Mouse (Mus musculus) myocyte (in vitro differentiated cells): Measurements from ENCODE around the gene Tbx4. TPM values are rescaled to one million over a fixed set of nuclear protein-coding genes. Genes with fewer than 3 reads are reported as not detected.

Experiments used
- H3K27me3 ChIP-seq: one replicate; pipeline ENCODE4 v1.6.1; 2011; ENCODE audit not compliant: control insufficient read depth, insufficient read depth, insufficient read length
- H3K36me3 ChIP-seq: one replicate; pipeline ENCODE4 v1.6.1; 2011; ENCODE audit not compliant: control insufficient read depth, insufficient read depth
- H3K4me2 ChIP-seq: one replicate; pipeline ENCODE4 v1.6.1; 2011; ENCODE audit warnings: low read depth, control low read depth
- H3K4me3 ChIP-seq: one replicate; pipeline ENCODE4 v1.5.1; 2011; ENCODE audit warnings: mild to moderate bottlenecking, control low read depth, moderate library complexity
- H3K79me2 ChIP-seq: one replicate; pipeline ENCODE4 v1.6.1; 2011; ENCODE audit not compliant: control insufficient read depth, insufficient read depth
- H3ac ChIP-seq: one replicate; pipeline ENCODE4 v1.6.1; 2011; ENCODE audit not compliant: control insufficient read depth, insufficient read length
- CEBPB ChIP-seq: IDR thresholded peaks from 2 replicates; pipeline ENCODE4 v1.6.1; 2011; ENCODE audit warnings: mild to moderate bottlenecking, moderate library complexity; ENCODE audit not compliant: poor library complexity, insufficient read depth, severe bottlenecking
- E2F4 ChIP-seq: IDR thresholded peaks from one replicate; pipeline ENCODE4 v1.6.1; 2011; ENCODE audit warnings: mild to moderate bottlenecking, control low read depth, moderate library complexity; ENCODE audit not compliant: insufficient read depth
- MAX ChIP-seq: IDR thresholded peaks from one replicate; pipeline ENCODE4 v1.6.1; 2011; ENCODE audit warnings: low read depth, mild to moderate bottlenecking, control low read depth
- MYOD1 ChIP-seq, 3 experiments: IDR thresholded peaks; one replicate each; pipeline ENCODE4 v1.6.1; 2011; ENCODE audit warnings: control low read depth in 2 of 3, low read depth in 2 of 3, mild to moderate bottlenecking in 2 of 3, moderate library complexity in 1 of 3; ENCODE audit not compliant: insufficient read length in 2 of 3, control insufficient read depth in 1 of 3
- MYOG ChIP-seq, 3 experiments: IDR thresholded peaks; one replicate each; pipeline ENCODE4 v1.6.1; 2011; ENCODE audit warnings: control low read depth in 2 of 3, low read depth in 2 of 3, mild to moderate bottlenecking in 2 of 3; ENCODE audit not compliant: insufficient read length in 2 of 3, control insufficient read depth in 1 of 3, insufficient read depth in 1 of 3
- POLR2A ChIP-seq: IDR thresholded peaks from one replicate; pipeline ENCODE4 v1.6.1; 2011; ENCODE audit warnings: low read depth, mild to moderate bottlenecking, control low read depth, moderate library complexity; ENCODE audit not compliant: insufficient read length
- POLR2AphosphoS2 ChIP-seq: IDR thresholded peaks from one replicate; pipeline ENCODE4 v1.6.1; 2011; ENCODE audit warnings: low read depth, control low read depth; ENCODE audit not compliant: insufficient read length
- REST ChIP-seq: IDR thresholded peaks from one replicate; pipeline ENCODE4 v1.6.1; 2011; ENCODE audit warnings: mild to moderate bottlenecking, control low read depth, moderate library complexity; ENCODE audit not compliant: insufficient read depth, insufficient read length
- SRF ChIP-seq: IDR thresholded peaks from one replicate; pipeline ENCODE4 v1.6.1; 2011; ENCODE audit warnings: low read depth; ENCODE audit not compliant: control insufficient read depth, insufficient read length
- TCF12 ChIP-seq: IDR thresholded peaks from one replicate; pipeline ENCODE4 v1.6.1; 2011; ENCODE audit warnings: mild to moderate bottlenecking, control low read depth; ENCODE audit not compliant: poor library complexity, insufficient read depth, severe bottlenecking
- TCF3 ChIP-seq: IDR thresholded peaks from one replicate; pipeline ENCODE4 v1.6.1; 2011; ENCODE audit warnings: low read depth, control low read depth; ENCODE audit not compliant: insufficient read length
- USF1 ChIP-seq: IDR thresholded peaks from one replicate; pipeline ENCODE4 v1.6.1; 2011; ENCODE audit warnings: low read depth, mild to moderate bottlenecking, control low read depth, moderate library complexity
- polyA plus RNA-seq: library from polyadenylated mRNA; unstranded; fragments of >200 nt; fragmentation: generic; extraction: Trizol; gene quantifications from one replicate; pipeline ENCODE4 v1.2.1, GENCODE M21; 2012; ENCODE audit warnings: missing spikeins

The Tbx4 gene
- polyA plus RNA-seq, 1 experiment, result 0.29 TPM

DNA sequence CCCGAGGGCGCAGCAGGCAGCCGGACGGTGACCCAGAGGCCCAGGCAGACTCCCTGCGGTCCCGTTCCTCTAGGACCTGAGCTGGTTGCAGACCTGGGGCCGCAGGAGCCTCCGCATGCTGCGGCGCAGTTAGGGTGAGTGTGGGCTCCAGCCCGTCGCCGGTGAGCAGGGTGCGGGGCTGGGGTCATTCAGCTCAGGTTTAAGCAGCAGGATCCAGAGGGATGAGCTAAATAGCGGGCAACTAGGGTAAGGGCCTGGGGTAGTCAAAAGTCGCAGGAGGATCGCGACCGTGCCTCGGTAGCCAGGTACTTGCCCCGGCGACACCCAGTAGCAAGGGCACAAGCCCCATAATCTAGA, 185 bp downstream of the Tbx4 start:
- TF ChIP-seq POLR2AphosphoS2, result no peak
- H3K79me2 ChIP-seq, result no peaks in the 10 kb centered on the region
- H3ac ChIP-seq, result no peak overlapping the region
- no peak overlapping the region for H3K4me3 ChIP-seq
- no peak overlapping the region for H3K4me2 ChIP-seq
- no peaks in the 10 kb centered on the region for H3K36me3 ChIP-seq
- peaks cover 59% of the 10 kb centered on the region for H3K27me3 ChIP-seq

DNA sequence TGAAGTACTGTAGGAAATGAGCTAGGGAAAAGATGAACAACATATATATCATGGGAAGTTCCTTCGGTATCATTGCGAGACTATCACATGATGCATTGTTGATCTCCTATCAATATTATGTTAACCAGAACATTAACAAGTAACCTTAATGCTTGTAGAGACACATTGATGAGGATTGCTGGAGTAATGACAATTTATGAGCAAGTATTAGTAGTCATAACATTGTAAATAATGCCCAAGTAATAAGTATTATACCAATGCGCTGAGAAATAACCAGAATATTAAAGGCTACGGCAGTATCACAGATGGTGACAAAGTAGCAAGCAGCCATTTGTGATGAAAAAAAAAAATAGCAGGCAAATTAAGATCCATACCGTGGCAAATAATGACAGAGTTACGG, 1.1 kb downstream of the Tbx4 start:
- H3K36me3 ChIP-seq, result no peaks in the 10 kb centered on the region
- H3K4me2 ChIP-seq, result no peak overlapping the region
- no peaks in the 10 kb centered on the region for H3K79me2 ChIP-seq
- TF ChIP-seq MAX (no peak), SRF (no peak), CEBPB (no peak), POLR2A (no peak), TCF12 (no peak), REST (no peak), POLR2AphosphoS2 (no peak), USF1 (no peak), TCF3 (no peak), MYOD1 (IDR thresholded peaks at IDR 0.05; ENCODE audit: control insufficient read depth in 1 of 3, insufficient read length in 2 of 3, low read depth in 2 of 3) (no peak), MYOG (IDR thresholded peaks at IDR 0.05; ENCODE audit: control insufficient read depth in 1 of 3, insufficient read depth in 1 of 3, insufficient read length in 2 of 3, low read depth in 2 of 3) (no peak), E2F4 (no peak)
- no peak overlapping the region for H3K4me3 ChIP-seq
- H3ac ChIP-seq, result no peak overlapping the region
- H3K27me3 ChIP-seq, result peaks cover 55% of the 10 kb centered on the region

DNA sequence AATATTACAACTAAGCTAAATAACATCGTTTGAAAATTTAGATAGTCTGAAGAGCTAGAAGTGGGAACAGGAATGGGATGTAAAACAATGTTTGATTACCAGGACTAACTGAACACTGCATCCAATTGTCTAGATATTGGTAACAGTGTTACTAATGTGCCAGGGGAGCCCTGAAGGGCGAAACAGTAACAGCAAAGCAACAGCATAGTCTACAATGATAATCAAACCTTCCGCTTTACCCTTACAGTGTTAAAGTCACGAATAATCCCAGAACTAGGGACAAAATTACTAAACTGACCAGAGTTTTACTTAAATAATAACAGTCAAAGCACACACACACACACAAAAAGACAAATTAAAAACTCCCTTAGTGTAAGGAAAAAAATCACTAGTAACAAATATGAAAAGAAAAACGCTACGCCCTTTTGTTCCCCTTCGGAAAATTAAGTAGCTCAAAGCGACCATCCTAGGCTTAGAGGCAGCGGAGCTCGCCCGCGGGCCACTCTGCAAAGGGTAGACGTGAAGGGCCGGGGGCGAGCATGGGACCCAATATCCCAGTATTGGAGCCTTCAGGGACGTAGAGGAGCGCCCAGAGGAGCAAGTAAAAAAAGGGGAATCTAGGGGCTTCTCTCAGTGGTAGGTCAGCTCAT, 1.7 kb downstream of the Tbx4 start:
- Histone ChIP-seq H3K4me3 (no peak overlapping the region), H3K79me2 (no peaks in the 10 kb centered on the region), H3K27me3 (peaks cover 58% of the 10 kb centered on the region), H3K4me2 (no peak overlapping the region), H3K36me3 (no peaks in the 10 kb centered on the region), H3ac (no peak overlapping the region)
- TF ChIP-seq USF1 (no peak), SRF (no peak), POLR2AphosphoS2 (no peak), POLR2A (no peak), E2F4 (no peak), MAX (no peak), TCF3 (no peak), MYOD1 (IDR thresholded peaks at IDR 0.05; ENCODE audit: control insufficient read depth in 1 of 3, insufficient read length in 2 of 3, low read depth in 2 of 3) (no peak)

DNA sequence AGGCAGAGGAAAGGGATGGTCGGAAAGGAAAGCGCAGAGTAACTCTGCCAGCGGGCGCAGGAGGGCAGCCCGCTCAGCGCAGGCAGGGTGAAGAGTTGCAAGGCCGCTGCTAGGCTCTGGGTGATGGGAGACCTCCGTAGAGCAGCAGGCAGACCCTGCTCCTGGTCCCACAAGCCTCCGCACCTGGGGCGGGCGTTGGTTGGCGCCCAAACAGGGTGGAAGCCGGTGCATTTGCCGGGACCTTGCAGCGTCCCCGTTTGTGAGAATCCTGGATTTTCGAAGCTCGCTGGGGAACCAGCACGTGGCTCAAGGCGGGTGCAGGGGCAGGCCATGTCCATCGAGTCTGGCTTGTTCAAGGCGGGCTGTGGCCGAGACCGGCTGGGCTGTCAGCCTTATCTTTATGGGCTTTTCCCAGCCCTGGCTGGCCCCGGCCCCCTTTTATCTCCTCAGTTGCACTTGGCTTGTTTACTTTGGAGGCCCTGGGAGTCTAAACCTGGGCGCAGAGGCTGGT, 2.3 kb downstream of the Tbx4 start:
- Histone ChIP-seq H3K79me2 (no peaks in the 10 kb centered on the region), H3K4me2 (no peak overlapping the region), H3K36me3 (no peaks in the 10 kb centered on the region), H3K4me3 (no peak overlapping the region), H3ac (no peak overlapping the region), H3K27me3 (peaks cover 58% of the 10 kb centered on the region)
- no peak for TF ChIP-seq TCF3
- no peak for TF ChIP-seq SRF
- no peak for TF ChIP-seq MYOD1 (IDR thresholded peaks at IDR 0.05; ENCODE audit: control insufficient read depth in 1 of 3, insufficient read length in 2 of 3, low read depth in 2 of 3)
- TF ChIP-seq E2F4, result no peak
- no peak for TF ChIP-seq TCF12
- TF ChIP-seq POLR2A, result no peak
- no peak for TF ChIP-seq MAX
- no peak for TF ChIP-seq CEBPB
- no peak for TF ChIP-seq POLR2AphosphoS2
- no peak for TF ChIP-seq MYOG (IDR thresholded peaks at IDR 0.05; ENCODE audit: control insufficient read depth in 1 of 3, insufficient read depth in 1 of 3, insufficient read length in 2 of 3, low read depth in 2 of 3)
- TF ChIP-seq USF1, result no peak
- TF ChIP-seq REST, result no peak

DNA sequence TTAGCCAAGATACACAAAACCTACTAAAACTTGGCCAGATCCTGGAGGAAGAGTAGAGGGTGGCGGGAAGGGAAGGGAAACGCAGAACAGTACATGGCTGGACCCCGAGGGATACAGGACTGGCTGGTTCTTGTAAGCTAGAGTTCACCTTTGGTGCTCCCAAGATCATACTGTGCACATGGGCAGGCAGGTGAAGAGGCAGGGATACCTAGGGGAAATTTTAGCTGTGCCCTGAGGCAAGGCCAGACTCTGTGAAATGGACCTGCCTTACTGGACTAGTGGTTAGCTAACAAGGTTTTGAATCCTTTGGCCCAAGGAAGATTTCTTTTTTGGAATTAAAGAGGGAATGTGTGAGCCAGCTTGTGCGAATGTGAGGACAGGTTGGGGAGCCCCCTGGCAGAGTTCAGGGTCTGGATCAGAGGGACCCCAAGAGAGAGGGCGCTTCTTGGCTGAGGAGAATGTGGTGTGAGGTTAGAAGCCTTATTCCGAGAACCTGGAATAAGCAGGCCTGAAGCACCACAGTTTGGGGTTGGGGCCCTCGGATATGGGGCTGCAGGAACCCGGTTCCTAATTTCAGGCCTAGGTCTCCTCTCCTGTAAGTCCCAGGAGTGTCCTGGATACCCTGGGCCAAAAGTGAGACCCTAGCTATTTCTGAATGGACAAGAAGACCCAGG, 3.0 kb downstream of the Tbx4 start:
- no peak overlapping the region for H3K4me2 ChIP-seq
- no peak overlapping the region for H3K4me3 ChIP-seq

More for the DNA sequence above, 3.0 kb downstream of the Tbx4 start:
- no peaks in the 10 kb centered on the region for H3K36me3 ChIP-seq
- H3ac ChIP-seq, result no peak overlapping the region
- peaks cover 58% of the 10 kb centered on the region for H3K27me3 ChIP-seq
- no peak for TF ChIP-seq CEBPB
- TF ChIP-seq POLR2A, result no peak
- TF ChIP-seq POLR2AphosphoS2, result no peak
- TF ChIP-seq MYOG (IDR thresholded peaks at IDR 0.05; ENCODE audit: control insufficient read depth in 1 of 3, insufficient read depth in 1 of 3, insufficient read length in 2 of 3, low read depth in 2 of 3), result no peak
- no peak for TF ChIP-seq USF1
- TF ChIP-seq REST, result no peak
- TF ChIP-seq TCF12, result no peak
- no peak for TF ChIP-seq E2F4
- no peak for TF ChIP-seq MAX
- TF ChIP-seq MYOD1 (IDR thresholded peaks at IDR 0.05; ENCODE audit: control insufficient read depth in 1 of 3, insufficient read length in 2 of 3, low read depth in 2 of 3), result no peak
- no peak for TF ChIP-seq SRF
- no peaks in the 10 kb centered on the region for H3K79me2 ChIP-seq
